Mouse (Mus musculus): ENCODE data around the gene Trim31. TPM values are rescaled to one million over a fixed set of nuclear protein-coding genes. Genes with fewer than 3 reads are reported as not detected.
"Not testable (repeated sequence)": the region's sequence is repeated elsewhere in the genome, so short reads cannot be mapped to it uniquely, and the experiment has no call there.

Gene Trim31
- polyA plus RNA-seq, 1 experiment from 2014 or later = not detected

GRCm38 (mm10) chr17:36890073-36890903, 7.6 kb upstream of the Trim31 start, which contains the start of gene Trim40:
TSS of gene Trim40 (minus strand) at chr17:36890123.
- Histone ChIP-seq H3K4me3 (ENCODE audit: low read depth, low read length) (no peak within 1 kb of the TSS), H3K4me1 (replicated peaks; ENCODE audit: control insufficient read depth, insufficient read depth, low read length) (no peaks in the 10 kb centered on the region; the same call in 1 of the 2 replicates), H3K27me3 (replicated peaks; ENCODE audit: control insufficient read depth, insufficient read depth, low read length) (peaks cover 9% of the 10 kb centered on the region; the same call in 1 of the 2 replicates), H3K4me2 (no peak within 1 kb of the TSS), H3K9ac (ENCODE audit: low read depth, low read length) (no peak within 1 kb of the TSS), H3K9me3 (ENCODE audit: control insufficient read depth, low read length) (no peaks in the 10 kb centered on the region), H3K27ac (ENCODE audit: low read depth, low read length) (no peak within 1 kb of the TSS), H3K36me3 (ENCODE audit: control insufficient read depth, insufficient read depth, low read length) (no peaks in the 10 kb centered on the region)
- ATAC-seq (replicated peaks; ENCODE audit: low FRiP score) = no peak
- DNase-seq (ENCODE audit: low spot score) = no peak
- 81% methylated on average over 5 of the region's 5 CpGs for WGBS

- not testable (repeated sequence) for H3K4me1 ChIP-seq (replicated peaks; ENCODE audit: control insufficient read depth, insufficient read depth, low read length); H3K9ac ChIP-seq (ENCODE audit: low read depth, low read length); DNase-seq (ENCODE audit: low spot score); H3K4me2 ChIP-seq; H3K36me3 ChIP-seq (ENCODE audit: control insufficient read depth, insufficient read depth, low read length); ATAC-seq (replicated peaks; ENCODE audit: low FRiP score); H3K4me3 ChIP-seq (ENCODE audit: low read depth, low read length); H3K27ac ChIP-seq (ENCODE audit: low read depth, low read length); H3K9me3 ChIP-seq (ENCODE audit: control insufficient read depth, low read length); H3K27me3 ChIP-seq (replicated peaks; ENCODE audit: control insufficient read depth, insufficient read depth, low read length)
- WGBS = 79% methylated on average over 1 of the region's 1 CpGs
These were observed 6.4 kb upstream of the Trim31 start for GRCm38 (mm10) chr17:36891496-36891895.

GRCm38 (mm10) chr17:36892362-36892761, 5.6 kb upstream of the Trim31 start:
- Histone ChIP-seq H3K9ac (ENCODE audit: low read depth, low read length) (no peak overlapping the region), H3K4me3 (ENCODE audit: low read depth, low read length) (no peak overlapping the region), H3K9me3 (ENCODE audit: control insufficient read depth, low read length) (no peaks in the 10 kb centered on the region), H3K27me3 (replicated peaks; ENCODE audit: control insufficient read depth, insufficient read depth, low read length) (peaks cover 9% of the 10 kb centered on the region; the same call in 1 of the 2 replicates), H3K27ac (ENCODE audit: low read depth, low read length) (no peak overlapping the region), H3K4me1 (replicated peaks; ENCODE audit: control insufficient read depth, insufficient read depth, low read length) (no peaks in the 10 kb centered on the region; the same call in 1 of the 2 replicates), H3K4me2 (no peak overlapping the region), H3K36me3 (ENCODE audit: control insufficient read depth, insufficient read depth, low read length) (no peaks in the 10 kb centered on the region)
- WGBS = 16% methylated on average over 2 of the region's 2 CpGs
- DNase-seq (ENCODE audit: low spot score) = no peak
- ATAC-seq (replicated peaks; ENCODE audit: low FRiP score) = no peak

- peaks cover 17% of the 10 kb centered on the region; the same call in 1 of the 2 replicates for H3K27me3 ChIP-seq (replicated peaks; ENCODE audit: control insufficient read depth, insufficient read depth, low read length)
These were observed 4.5 kb upstream of the Trim31 start for GRCm38 (mm10) chr17:36893387-36893786.

GRCm38 (mm10) chr17:36896583-36896982, 1.3 kb upstream of the Trim31 start:
- ATAC-seq (replicated peaks; ENCODE audit: low FRiP score) = no peak
- Histone ChIP-seq H3K27me3 (replicated peaks; ENCODE audit: control insufficient read depth, insufficient read depth, low read length) (peaks cover 14% of the 10 kb centered on the region; the same call in 1 of the 2 replicates), H3K4me3 (ENCODE audit: low read depth, low read length) (no peak overlapping the region), H3K9ac (ENCODE audit: low read depth, low read length) (no peak overlapping the region), H3K9me3 (ENCODE audit: control insufficient read depth, low read length) (no peaks in the 10 kb centered on the region), H3K27ac (ENCODE audit: low read depth, low read length) (no peak overlapping the region), H3K4me2 (no peak overlapping the region), H3K4me1 (replicated peaks; ENCODE audit: control insufficient read depth, insufficient read depth, low read length) (no peaks in the 10 kb centered on the region; the same call in 1 of the 2 replicates), H3K36me3 (ENCODE audit: control insufficient read depth, insufficient read depth, low read length) (no peaks in the 10 kb centered on the region)
- DNase-seq (ENCODE audit: low spot score) = no peak
- WGBS = 92% methylated on average over 1 of the region's 1 CpGs

More at GRCm38 (mm10) chr17:36893387-36893786, 4.5 kb upstream of the Trim31 start:
- Histone ChIP-seq H3K27ac (ENCODE audit: low read depth, low read length) (no peak overlapping the region), H3K9ac (ENCODE audit: low read depth, low read length) (no peak overlapping the region), H3K4me1 (replicated peaks; ENCODE audit: control insufficient read depth, insufficient read depth, low read length) (no peaks in the 10 kb centered on the region; the same call in 1 of the 2 replicates), H3K36me3 (ENCODE audit: control insufficient read depth, insufficient read depth, low read length) (no peaks in the 10 kb centered on the region), H3K4me3 (ENCODE audit: low read depth, low read length) (no peak overlapping the region), H3K4me2 (no peak overlapping the region), H3K9me3 (ENCODE audit: control insufficient read depth, low read length) (no peaks in the 10 kb centered on the region)
- DNase-seq (ENCODE audit: low spot score) = no peak
- ATAC-seq (replicated peaks; ENCODE audit: low FRiP score) = no peak
- 24% methylated on average over 5 of the region's 5 CpGs for WGBS

- DNase-seq (ENCODE audit: low spot score) = no peak
- H3K36me3 ChIP-seq (ENCODE audit: control insufficient read depth, insufficient read depth, low read length) = no peaks in the 10 kb centered on the region
- no peak overlapping the region for H3K4me3 ChIP-seq (ENCODE audit: low read depth, low read length)
- H3K27me3 ChIP-seq (replicated peaks; ENCODE audit: control insufficient read depth, insufficient read depth, low read length) = peaks cover 14% of the 10 kb centered on the region; the same call in 1 of the 2 replicates
- no peak overlapping the region for H3K4me2 ChIP-seq
- H3K27ac ChIP-seq (ENCODE audit: low read depth, low read length) = no peak overlapping the region
- H3K9ac ChIP-seq (ENCODE audit: low read depth, low read length) = no peak overlapping the region
- no peak for ATAC-seq (replicated peaks; ENCODE audit: low FRiP score)
- H3K4me1 ChIP-seq (replicated peaks; ENCODE audit: control insufficient read depth, insufficient read depth, low read length) = no peaks in the 10 kb centered on the region; the same call in 1 of the 2 replicates
- no peaks in the 10 kb centered on the region for H3K9me3 ChIP-seq (ENCODE audit: control insufficient read depth, low read length)
These were observed 853 bp upstream of the Trim31 start for GRCm38 (mm10) chr17:36897065-36897464.

- H3K4me3 ChIP-seq (ENCODE audit: low read depth, low read length) = no peak overlapping the region
- no peak for ATAC-seq (replicated peaks; ENCODE audit: low FRiP score)
- 65% methylated on average over 4 of the region's 4 CpGs for WGBS
These were observed 1.5 kb downstream of the Trim31 start for GRCm38 (mm10) chr17:36899376-36899775.

GRCm38 (mm10) chr17:36900001-36900400, 2.1 kb downstream of the Trim31 start:
- ATAC-seq (replicated peaks; ENCODE audit: low FRiP score) = no peak
- Histone ChIP-seq H3K27me3 (replicated peaks; ENCODE audit: control insufficient read depth, insufficient read depth, low read length) (peaks cover 14% of the 10 kb centered on the region; the same call in 1 of the 2 replicates), H3K4me2 (no peak overlapping the region), H3K9me3 (ENCODE audit: control insufficient read depth, low read length) (no peaks in the 10 kb centered on the region), H3K4me3 (ENCODE audit: low read depth, low read length) (no peak overlapping the region), H3K36me3 (ENCODE audit: control insufficient read depth, insufficient read depth, low read length) (no peaks in the 10 kb centered on the region), H3K9ac (ENCODE audit: low read depth, low read length) (no peak overlapping the region), H3K4me1 (replicated peaks; ENCODE audit: control insufficient read depth, insufficient read depth, low read length) (no peaks in the 10 kb centered on the region), H3K27ac (ENCODE audit: low read depth, low read length) (no peak overlapping the region)
- DNase-seq (ENCODE audit: low spot score) = no peak
- WGBS = 78% methylated on average over 5 of the region's 5 CpGs

More at GRCm38 (mm10) chr17:36899376-36899775, 1.5 kb downstream of the Trim31 start:
- no peak for DNase-seq (ENCODE audit: low spot score)
- Histone ChIP-seq H3K4me2 (no peak overlapping the region), H3K4me1 (replicated peaks; ENCODE audit: control insufficient read depth, insufficient read depth, low read length) (no peaks in the 10 kb centered on the region), H3K27me3 (replicated peaks; ENCODE audit: control insufficient read depth, insufficient read depth, low read length) (peaks cover 14% of the 10 kb centered on the region; the same call in 1 of the 2 replicates), H3K36me3 (ENCODE audit: control insufficient read depth, insufficient read depth, low read length) (no peaks in the 10 kb centered on the region), H3K9ac (ENCODE audit: low read depth, low read length) (no peak overlapping the region), H3K27ac (ENCODE audit: low read depth, low read length) (no peak overlapping the region), H3K9me3 (ENCODE audit: control insufficient read depth, low read length) (no peaks in the 10 kb centered on the region)
